Mouse (Mus musculus): Measurements from ENCODE around the gene Tns3.

DNA sequence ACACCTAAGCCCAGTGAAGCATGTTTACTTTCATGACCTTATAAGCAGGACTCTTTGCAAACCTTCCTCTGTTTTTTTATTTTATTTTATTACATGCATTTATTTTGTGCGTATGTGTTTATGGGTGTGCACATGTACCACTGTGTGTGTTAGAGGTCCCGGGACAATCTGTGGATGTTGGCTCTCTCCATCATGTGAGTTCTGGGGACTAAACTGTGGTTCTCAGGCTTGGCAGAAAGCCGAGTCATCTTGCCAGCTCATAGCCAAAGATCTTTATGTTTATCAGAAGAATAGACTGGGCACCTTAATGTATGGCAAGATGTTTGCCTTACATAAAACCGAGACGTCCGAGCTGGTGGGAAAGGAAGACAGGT lies 27.8 kb upstream of the Tns3 start:
- TF ChIP-seq CTCF (IDR thresholded peaks at IDR 0.05; ENCODE audit: borderline replicate concordance, insufficient read depth, low read depth, low read length) (no peak), POLR2A (IDR thresholded peaks at IDR 0.05; ENCODE audit: borderline replicate concordance, insufficient read depth, low read length) (no peak)
